Mouse (Mus musculus): ENCODE data around the gene Ush2a.

- no peak for TF ChIP-seq E2F4 (IDR thresholded peaks at IDR 0.05; ENCODE audit: insufficient read depth)
- TF ChIP-seq USF1 (IDR thresholded peaks at IDR 0.05; ENCODE audit: low read depth), result no peak
- TF ChIP-seq MYOD1 (IDR thresholded peaks at IDR 0.05; ENCODE audit: control insufficient read depth in 1 of 3, insufficient read length in 2 of 3, low read depth in 2 of 3), result no peak
- no peak for TF ChIP-seq POLR2A (IDR thresholded peaks at IDR 0.05; ENCODE audit: insufficient read length, low read depth)
- no peak for TF ChIP-seq TCF12 (IDR thresholded peaks at IDR 0.05; ENCODE audit: insufficient read depth, poor library complexity, severe bottlenecking)
Observed at GRCm38 (mm10) chr1:188878531-188879055, 616.8 kb downstream of the Ush2a start.

All from myocyte (in vitro differentiated cells).